Mouse (Mus musculus) megakaryocyte-erythroid progenitor cell, adult 5-6 weeks (primary cell): ENCODE measurements at regions not wholly inside any gene's neighbourhood (a gene's known extent, or its start where the extent isn't known, plus 50 kb on each side); places are given as distances from the start of the nearest gene placed in this dataset.

ENCODE experiments used
- ATAC-seq: replicated peaks from 2 replicates; pipeline ENCODE4 v1.8.0; 2016; ENCODE audit warnings: mild to moderate bottlenecking, inconsistent platforms; ENCODE audit not compliant: severe bottlenecking, poor library complexity, low FRiP score, low TSS enrichment

DNA sequence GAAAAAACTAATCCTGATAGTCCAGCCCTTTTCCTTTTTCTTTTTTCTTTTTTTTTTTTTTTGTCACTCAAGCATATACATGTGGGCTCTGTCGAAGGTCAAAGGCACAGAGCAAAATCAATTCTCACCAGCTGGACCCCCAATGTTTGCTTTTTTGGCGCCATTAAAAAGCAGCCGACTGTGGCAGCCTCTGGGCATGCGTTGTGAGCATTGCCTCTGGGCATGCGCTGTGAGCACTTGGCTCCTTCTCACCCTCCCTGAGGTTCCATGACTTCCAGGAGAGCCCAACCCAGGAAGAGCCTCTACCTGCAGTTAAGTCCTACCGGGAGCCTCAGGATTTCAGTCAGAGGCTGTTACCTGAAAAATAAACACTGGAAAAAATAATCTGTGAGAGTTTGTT lies 156.8 kb downstream of the Rab11fip4 start:
- ATAC-seq: no peak
